Mouse (Mus musculus) lung, adult 10 weeks (tissue): ENCODE measurements around the gene Kctd15. TPM values are rescaled to one million over a fixed set of nuclear protein-coding genes. Genes with fewer than 3 reads are reported as not detected.

Experiments
- polyA plus RNA-seq: library from polyadenylated mRNA; stranded (reverse); fragments of 350-450 nt; fragmentation: Illumina TruSeq; extraction: RNeasy Lipid Tissue Mini Kit (QIAGEN cat#74804); gene quantifications from one replicate; pipeline ENCODE4 v1.2.3, GENCODE M21; 2014; ENCODE audit warnings: low read depth, low replicate concordance; ENCODE audit not compliant: insufficient read depth

The Kctd15 gene
- polyA plus RNA-seq, result 7.4 TPM

DNA sequence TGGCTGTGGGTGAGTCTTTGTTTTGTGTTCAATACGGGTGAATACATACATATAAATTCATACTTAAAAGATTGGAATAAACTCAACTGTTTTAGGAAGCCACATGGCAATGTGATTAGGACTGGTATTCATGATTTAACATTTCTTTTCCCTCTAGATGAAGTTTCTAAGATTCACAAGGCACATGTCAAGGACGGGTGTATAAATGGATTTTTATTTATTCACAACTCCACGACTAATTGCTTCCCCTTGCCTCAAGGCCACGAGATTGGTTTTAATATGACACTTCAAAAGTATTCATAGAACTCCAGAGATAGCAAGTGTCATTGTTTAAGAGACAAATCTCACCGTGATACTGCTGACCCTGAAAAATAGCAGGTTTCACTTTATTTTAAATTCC lies at the start of gene Kctd15:
Gene Kctd15 (minus strand): TSS at position 101 of the 400 bp plus-strand sequence.

Other genes starting within 250 kb of the Kctd15 start
- gene Chst8, start 156.0 kb upstream of the Kctd15 start, polyA plus RNA-seq, result 1.9 TPM